Mouse (Mus musculus): Measurements from ENCODE around the gene Rbfox2.
"Not testable (repeated sequence)": the region's sequence is repeated elsewhere in the genome, so short reads cannot be mapped to it uniquely, and the experiment has no call there.

Rbfox2 gene

DNA sequence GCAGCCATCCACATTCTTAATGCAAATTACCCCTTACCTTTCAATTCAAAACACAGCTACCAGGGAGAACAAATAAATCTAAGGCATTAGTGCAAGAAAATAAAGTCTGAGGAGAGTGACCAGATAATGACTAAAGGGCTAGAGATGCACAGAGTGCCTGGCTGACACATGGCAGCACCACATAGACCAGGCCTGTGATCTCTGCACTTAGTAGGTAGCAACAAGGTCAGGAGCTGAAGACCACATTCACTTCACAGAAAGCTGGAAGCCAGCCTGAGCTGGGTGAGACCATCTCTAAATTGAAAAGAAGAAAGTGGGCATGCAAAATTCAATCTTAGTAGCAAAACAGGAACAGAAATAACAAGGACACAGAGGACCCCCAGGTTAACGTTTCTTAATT lies 30.5 kb downstream of the Rbfox2 start:
- DNase-seq (ENCODE audit: extremely low read depth, low read depth, low spot score), result no peak

DNA sequence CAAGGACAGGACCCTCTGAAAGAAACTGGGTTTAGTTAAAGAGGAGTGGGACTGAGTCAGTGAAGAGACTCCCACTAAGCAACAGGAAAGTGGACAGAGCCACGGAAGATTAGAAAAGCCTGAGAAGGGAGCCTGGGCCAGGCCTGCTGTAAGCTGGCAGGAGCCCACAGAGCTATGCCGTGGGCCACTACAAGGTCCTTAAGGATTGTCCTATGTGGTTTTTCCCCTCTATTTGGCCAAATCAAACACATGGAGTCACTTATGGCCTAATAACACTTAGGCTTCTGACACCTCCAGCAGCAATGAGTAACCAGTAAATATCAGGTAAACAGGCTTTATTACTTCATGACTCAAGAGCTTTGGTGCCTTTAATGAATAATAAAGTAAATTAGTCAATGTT lies 31.2 kb downstream of the Rbfox2 start:
- DNase-seq (ENCODE audit: extremely low read depth, low read depth, low spot score), result no peak

DNA sequence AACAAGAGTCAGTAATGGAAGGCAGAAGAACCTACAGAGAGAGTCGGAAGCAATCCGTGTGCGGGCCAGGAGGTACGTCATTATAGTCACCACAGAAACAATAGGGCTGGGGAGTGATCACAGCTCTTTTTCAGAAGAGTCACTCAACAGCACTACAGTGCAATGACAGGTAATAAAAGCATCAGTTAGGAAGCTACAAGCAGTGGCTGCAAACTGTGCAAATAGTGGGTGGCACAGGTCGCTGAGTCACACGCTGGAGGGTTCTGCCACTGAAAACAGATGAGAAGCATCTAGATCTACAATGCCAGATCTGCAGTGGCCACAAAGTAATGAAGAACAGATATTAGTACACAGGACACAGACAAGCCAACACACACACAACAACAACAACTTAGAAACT lies 32.9 kb downstream of the Rbfox2 start:
- DNase-seq (ENCODE audit: extremely low read depth, low read depth, low spot score), result no peak

DNA sequence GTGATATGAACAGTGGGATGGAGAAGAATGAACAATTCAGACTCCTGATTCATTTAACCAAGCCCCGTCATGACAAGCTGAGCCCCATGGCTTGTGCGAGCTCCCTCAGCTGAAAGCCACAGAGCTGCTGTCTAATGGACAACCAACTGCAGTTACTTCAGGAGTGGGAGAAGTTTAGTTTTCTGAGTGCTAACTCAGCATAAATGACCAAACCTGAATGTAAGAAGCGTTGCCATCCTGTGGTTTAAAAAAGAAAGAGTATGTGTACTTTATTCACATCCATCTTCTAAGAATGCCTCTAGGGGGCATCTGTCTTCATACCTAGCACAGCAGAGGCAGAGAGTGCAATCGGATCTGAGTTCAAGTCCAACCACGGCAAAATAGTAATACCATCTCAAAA lies 35.5 kb downstream of the Rbfox2 start:
- no peak for DNase-seq (ENCODE audit: extremely low read depth, low read depth, low spot score)

DNA sequence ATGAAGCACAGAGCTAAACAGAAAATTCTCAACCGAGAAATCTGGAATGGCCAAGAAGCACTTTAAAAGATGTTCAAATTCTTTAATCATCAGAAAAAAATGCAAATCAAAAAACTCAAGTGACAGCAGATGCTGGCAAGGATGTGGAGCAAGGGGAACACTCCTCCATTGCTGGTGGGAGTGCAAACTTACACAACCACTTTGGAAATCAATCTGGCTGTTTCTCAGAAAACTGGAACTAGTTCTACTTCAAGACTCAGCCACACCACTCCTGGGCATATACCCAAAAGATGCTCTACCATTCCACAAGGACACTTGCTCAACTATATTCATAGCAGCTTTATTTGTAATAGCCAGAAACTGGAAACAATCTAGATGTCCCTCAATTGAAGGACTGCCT lies 37.3 kb downstream of the Rbfox2 start:
- not testable (repeated sequence) for DNase-seq (ENCODE audit: extremely low read depth, low read depth, low spot score)

DNA sequence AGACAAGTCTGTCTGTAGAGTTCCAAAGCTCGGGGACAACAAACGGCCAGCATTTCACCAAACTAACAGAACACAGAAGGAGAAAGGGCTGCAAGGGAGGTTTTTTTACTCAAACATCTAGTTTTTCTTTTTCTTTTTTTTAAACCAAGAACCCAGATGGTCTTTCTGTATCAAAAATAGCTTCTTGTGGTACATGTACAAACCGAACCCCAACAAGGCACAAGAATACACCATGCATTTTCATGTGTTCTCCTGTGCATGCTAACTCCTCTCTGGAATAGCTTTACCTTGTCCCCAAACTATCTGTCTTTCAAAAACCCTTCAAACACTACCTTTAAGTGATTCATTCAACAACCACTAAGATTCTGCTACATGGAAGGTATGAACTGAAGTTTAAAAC lies 38.4 kb downstream of the Rbfox2 start:
- DNase-seq (ENCODE audit: extremely low read depth, low read depth, low spot score), result no peak

DNA sequence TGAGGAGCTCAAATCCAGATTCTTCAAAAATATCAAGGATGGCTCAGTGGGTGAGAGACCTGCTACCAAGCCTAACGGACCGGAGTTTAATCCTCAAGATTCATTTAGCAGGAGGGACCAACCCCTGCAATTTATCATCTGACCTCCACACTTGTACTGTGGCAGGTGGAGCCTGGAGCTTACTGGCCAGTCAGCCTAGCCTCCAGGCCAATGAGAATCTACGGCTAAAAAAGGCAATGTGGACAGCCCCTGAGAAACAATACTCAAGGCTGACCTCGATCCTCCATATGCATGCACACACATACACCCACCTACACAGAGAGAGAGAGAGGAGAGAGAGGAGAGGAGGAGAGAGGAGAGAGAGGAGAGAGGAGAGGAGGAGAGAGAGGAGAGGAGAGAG lies 41.5 kb downstream of the Rbfox2 start:
- no peak for DNase-seq (ENCODE audit: extremely low read depth, low read depth, low spot score)

DNA sequence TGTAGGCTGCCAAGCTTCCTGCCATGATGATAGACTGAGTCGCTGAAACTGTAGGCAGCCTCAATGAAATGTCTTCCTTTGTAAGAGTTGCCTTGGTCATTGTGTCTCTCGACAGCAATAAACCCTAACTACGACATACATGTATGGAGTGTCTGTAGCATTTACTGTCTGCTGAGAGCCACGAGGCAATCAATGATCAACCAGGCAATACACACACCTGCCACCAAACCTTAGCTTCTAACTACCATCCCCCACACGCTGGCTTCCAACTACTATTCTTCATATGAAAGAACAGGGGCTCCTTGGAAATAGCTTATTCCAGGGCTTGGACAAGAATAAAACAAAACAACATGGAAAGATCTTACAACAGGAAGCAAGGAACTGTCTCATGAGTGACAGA lies 42.5 kb downstream of the Rbfox2 start:
- no peak for DNase-seq (ENCODE audit: extremely low read depth, low read depth, low spot score)

GRCm38 (mm10) chr15:77262782-77263181 lies 44.0 kb downstream of the Rbfox2 start:
- no peak for DNase-seq (ENCODE audit: extremely low read depth, low read depth, low spot score)

GRCm38 (mm10) chr15:77257437-77258229 lies 49.2 kb downstream of the Rbfox2 start:
- no peak for DNase-seq (ENCODE audit: extremely low read depth, low read depth, low spot score)

DNA sequence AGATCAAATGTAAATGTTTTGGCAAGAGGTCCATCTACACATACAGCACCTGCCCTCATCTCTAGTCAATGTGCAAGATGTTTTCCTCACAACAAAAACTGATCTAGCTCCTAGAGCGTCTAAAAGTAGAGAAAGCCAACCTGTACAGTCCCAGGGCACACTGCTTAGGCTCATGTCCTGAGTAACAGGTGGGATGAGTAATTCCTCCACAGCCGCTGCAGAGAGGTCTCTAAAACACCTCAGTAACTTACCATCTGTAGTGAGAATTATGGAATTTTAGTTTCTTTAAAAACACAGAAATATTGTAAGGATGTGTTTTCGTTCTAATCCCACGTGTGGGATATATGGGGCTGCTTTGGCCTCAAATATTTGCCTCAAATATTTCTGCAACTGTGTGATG lies 50.0 kb downstream of the Rbfox2 start:
- DNase-seq (ENCODE audit: extremely low read depth, low read depth, low spot score), result no peak

- no peak for DNase-seq (ENCODE audit: extremely low read depth, low read depth, low spot score)
Measured at GRCm38 (mm10) chr15:77254636-77255035, 52.2 kb downstream of the Rbfox2 start.

- no peak for DNase-seq (ENCODE audit: extremely low read depth, low read depth, low spot score)
Measured at GRCm38 (mm10) chr15:77254128-77254527, 52.7 kb downstream of the Rbfox2 start.

DNA sequence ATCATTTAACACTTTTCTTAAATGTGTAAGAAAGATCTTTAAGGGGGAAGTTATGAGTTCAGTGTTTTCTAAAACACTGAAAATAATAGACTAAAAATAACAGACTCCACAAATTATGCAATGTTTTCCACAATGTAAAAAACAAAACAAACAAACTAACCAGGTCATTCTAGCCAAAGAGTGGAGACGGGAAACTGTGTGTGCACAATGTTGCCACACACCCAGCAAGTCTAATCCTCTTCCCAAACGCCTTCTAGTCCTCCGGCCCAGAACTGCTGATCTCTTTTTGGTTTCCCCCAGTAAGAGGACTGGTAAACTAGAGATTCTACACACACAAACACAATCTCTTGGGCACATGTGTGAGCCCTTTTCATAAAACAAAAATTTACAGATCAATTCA lies 55.1 kb downstream of the Rbfox2 start:
- DNase-seq (ENCODE audit: extremely low read depth, low read depth, low spot score), result no peak

DNA sequence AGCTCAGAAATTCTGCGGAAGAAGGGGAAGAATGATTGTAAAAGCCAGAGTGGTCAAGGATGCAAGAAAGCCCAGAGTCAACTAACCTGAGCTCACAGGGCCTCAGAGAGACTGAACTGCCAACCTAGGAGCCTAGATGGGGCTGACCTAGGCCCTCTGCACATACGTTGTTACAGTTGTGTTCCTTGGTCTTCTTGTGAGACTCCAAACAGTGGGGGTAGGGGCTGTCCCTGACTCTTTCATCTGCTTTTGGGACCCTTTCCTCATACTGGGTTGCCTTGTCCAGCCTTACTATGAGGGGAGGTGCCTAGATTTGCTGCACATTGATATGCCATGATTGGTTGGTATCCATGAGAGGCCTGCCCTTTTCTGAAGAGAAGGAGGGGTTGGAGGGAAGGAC lies 56.0 kb downstream of the Rbfox2 start:
- no peak for DNase-seq (ENCODE audit: extremely low read depth, low read depth, low spot score)

- no peak for DNase-seq (ENCODE audit: extremely low read depth, low read depth, low spot score)
Measured at GRCm38 (mm10) chr15:77249421-77249820, 57.4 kb downstream of the Rbfox2 start.

GRCm38 (mm10) chr15:77245418-77246365 lies 61.1 kb downstream of the Rbfox2 start:
- DNase-seq (ENCODE audit: extremely low read depth, low read depth, low spot score), result no peak

GRCm38 (mm10) chr15:77244634-77245033 lies 62.2 kb downstream of the Rbfox2 start:
- no peak for DNase-seq (ENCODE audit: extremely low read depth, low read depth, low spot score)

GRCm38 (mm10) chr15:77243876-77244560 lies 62.8 kb downstream of the Rbfox2 start:
- no peak for DNase-seq (ENCODE audit: extremely low read depth, low read depth, low spot score)

GRCm38 (mm10) chr15:77240607-77241006 lies 66.2 kb downstream of the Rbfox2 start:
- no peak for DNase-seq (ENCODE audit: extremely low read depth, low read depth, low spot score)

DNA sequence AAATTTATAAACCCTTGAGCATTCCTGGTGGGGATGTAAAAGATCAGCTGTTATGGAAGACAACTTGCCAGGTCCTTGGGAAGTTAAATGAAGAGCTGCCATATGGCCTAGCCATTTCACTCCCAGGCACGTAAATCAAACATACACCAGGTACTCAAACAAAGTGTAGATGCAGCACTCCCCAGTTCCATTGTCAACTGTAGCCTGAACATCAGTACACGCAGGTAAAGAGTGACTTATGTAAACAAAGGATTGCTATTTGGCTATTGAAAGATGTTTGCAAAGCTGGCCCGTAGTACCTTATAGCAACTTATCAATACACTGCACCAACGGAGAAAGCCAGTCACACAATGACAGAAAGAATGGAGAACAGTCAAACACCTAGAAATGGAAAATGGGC lies 67.2 kb downstream of the Rbfox2 start:
- DNase-seq (ENCODE audit: extremely low read depth, low read depth, low spot score), result no peak

Measured in fat pad, adult 2 months (tissue).